Mouse (Mus musculus) limb, embryonic 11.5 days (tissue): ENCODE results near the gene Ctbp2. TPM values are rescaled to one million over a fixed set of nuclear protein-coding genes. Genes with fewer than 3 reads are reported as not detected.

Experiments
- ATAC-seq: fragments of 200-750 bp; cut with Nextera tagmentation; 2 replicates; pipeline ENCODE4 v1.8.0; 2017; ENCODE audit warnings: low read depth; ENCODE audit not compliant: insufficient number of reproducible peaks, low FRiP score, low TSS enrichment
- DNase-seq: peaks from one replicate; pipeline ENCODE4 v3.0.0-alpha.2; 2015; ENCODE audit warnings: low spot score
- H3K27ac ChIP-seq: fragments of 300-500 bp; sonication (generic); replicated peaks from 2 replicates; pipeline ENCODE4 v1.5.1; 2014; ENCODE audit warnings: low read depth, mild to moderate bottlenecking, low read length
- H3K27me3 ChIP-seq: fragments of 300-500 bp; sonication (generic); 2 replicates; pipeline ENCODE4 v1.6.1; 2014; ENCODE audit warnings: mild to moderate bottlenecking, low read length, mixed read lengths; ENCODE audit not compliant: control insufficient read depth, insufficient read depth
- H3K36me3 ChIP-seq: fragments of 300-500 bp; sonication (generic); 2 replicates; pipeline ENCODE4 v1.6.1; 2014; ENCODE audit warnings: mild to moderate bottlenecking, low read length, moderate library complexity, mixed read lengths; ENCODE audit not compliant: control insufficient read depth, insufficient read depth
- H3K4me1 ChIP-seq: fragments of 300-500 bp; sonication (generic); 2 replicates; pipeline ENCODE4 v1.6.1; 2014; ENCODE audit warnings: low read length, mixed read lengths; ENCODE audit not compliant: control insufficient read depth, insufficient read depth
- H3K4me2 ChIP-seq: fragments of 300-500 bp; sonication (generic); 2 replicates; pipeline ENCODE4 v1.6.1; 2014; ENCODE audit warnings: low read depth, mild to moderate bottlenecking, moderate library complexity; ENCODE audit not compliant: severe bottlenecking
- H3K4me3 ChIP-seq: fragments of 300-500 bp; sonication (generic); 2 replicates; pipeline ENCODE4 v1.5.1; 2014; ENCODE audit warnings: low read depth, low read length
- H3K9ac ChIP-seq: fragments of 300-500 bp; sonication (generic); 2 replicates; pipeline ENCODE4 v1.6.1; 2014; ENCODE audit warnings: mild to moderate bottlenecking, low read length
- H3K9me3 ChIP-seq: fragments of 300-500 bp; sonication (generic); 2 replicates; pipeline ENCODE4 v1.6.1; 2016; ENCODE audit warnings: low read length; ENCODE audit not compliant: control insufficient read depth
- WGBS: fragments of 180-500 bp; shearing (Covaris S2); extraction: QIAGEN DNeasy Blood & Tissue Kit; methylation state at CpG from one replicate; pipeline ENCODE4 v1.1.7; 2014; 5-methylcytosine and 5-hydroxymethylcytosine counted together
- polyA plus RNA-seq: library from polyadenylated mRNA; unstranded; fragments of >200 nt; fragmentation: Nextera tagmentation; extraction: Ambion mirVana; gene quantifications from 2 replicates; pipeline ENCODE4 v1.2.1, GENCODE M21; 2014

The Ctbp2 gene
- polyA plus RNA-seq, 1 experiment from 2014 or later: 144 TPM

DNA sequence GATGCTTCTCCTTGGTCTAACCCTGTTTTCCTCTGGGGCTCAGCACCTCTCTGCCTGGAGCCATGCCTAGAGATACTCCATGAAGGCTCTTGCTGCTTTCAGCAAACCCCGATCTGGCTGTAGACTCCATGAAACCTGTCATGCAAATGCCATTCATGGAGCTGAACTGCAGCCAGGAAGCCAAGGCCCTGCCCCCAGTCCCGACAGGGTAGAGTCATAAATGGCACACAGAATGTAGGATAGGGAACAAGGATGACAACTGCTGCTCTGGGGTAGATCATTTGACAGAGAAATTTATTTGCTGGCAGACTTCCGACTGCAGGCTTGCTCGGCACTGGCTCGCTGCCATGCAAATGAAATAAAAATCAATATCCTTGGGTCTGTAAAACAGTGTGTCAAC is 113.0 kb downstream of the Ctbp2 start:
- Histone ChIP-seq H3K27ac (no peak overlapping the region), H3K36me3 (peaks cover 4% of the 10 kb centered on the region; the same call in 1 of the 2 replicates), H3K4me3 (no peak overlapping the region), H3K4me2 (no peak overlapping the region), H3K9ac (no peak overlapping the region), H3K4me1 (peaks cover 20% of the 10 kb centered on the region), H3K27me3 (no peaks in the 10 kb centered on the region), H3K9me3 (no peaks in the 10 kb centered on the region)
- DNase-seq (no peak), ATAC-seq (no peak)
- WGBS: 60% methylated on average over 5 of the region's 5 CpGs

DNA sequence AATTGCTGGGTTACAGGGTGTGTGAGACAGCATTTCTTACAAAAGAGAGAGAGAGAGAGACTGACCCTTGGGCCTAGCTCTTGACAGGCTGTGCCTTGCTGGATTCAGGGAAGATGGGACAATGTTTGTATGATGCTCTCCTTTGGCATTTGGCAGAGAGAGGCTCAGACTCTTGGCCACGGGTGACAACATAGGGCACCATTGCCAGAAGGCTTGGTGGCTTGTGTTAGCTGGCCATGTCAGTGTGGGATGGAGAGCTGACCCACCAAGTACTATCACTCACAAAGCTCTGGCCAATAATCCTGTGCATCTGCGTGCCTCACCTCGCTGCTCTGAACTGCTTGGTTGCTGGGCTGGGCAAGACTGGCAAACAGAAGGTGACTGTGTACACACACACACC is 113.7 kb downstream of the Ctbp2 start:
- Histone ChIP-seq H3K36me3 (peaks cover 4% of the 10 kb centered on the region; the same call in 1 of the 2 replicates), H3K9ac (no peak overlapping the region), H3K4me2 (no peak overlapping the region), H3K27ac (no peak overlapping the region), H3K4me1 (peaks cover 14% of the 10 kb centered on the region), H3K9me3 (no peaks in the 10 kb centered on the region), H3K4me3 (no peak overlapping the region), H3K27me3 (no peaks in the 10 kb centered on the region)
- WGBS: 94% methylated on average over 3 of the region's 3 CpGs
- no peak for ATAC-seq
- no peak for DNase-seq

DNA sequence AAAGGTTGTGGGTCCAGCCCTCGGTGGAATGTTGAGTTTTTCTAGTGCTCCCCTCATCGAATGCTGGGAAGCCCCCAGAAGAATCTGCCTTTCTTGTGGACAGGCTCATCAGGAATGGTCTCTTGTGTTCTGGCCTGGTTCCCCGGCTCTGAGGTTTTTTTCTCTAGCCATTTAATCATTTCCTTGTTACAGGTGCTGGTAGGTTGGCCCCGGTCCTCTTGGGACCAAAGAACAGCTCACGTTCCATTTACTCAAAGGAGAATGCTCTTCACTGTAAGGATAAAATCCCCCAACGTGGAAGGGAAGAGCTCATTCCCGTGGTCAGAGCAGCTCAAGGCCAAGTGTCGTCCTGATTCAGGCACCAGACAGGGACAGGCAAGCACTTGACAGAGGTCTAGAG is 114.5 kb downstream of the Ctbp2 start:
- Histone ChIP-seq H3K4me2 (no peak overlapping the region), H3K27ac (no peak overlapping the region), H3K4me3 (no peak overlapping the region), H3K36me3 (peaks cover 4% of the 10 kb centered on the region; the same call in 1 of the 2 replicates), H3K27me3 (no peaks in the 10 kb centered on the region), H3K9ac (no peak overlapping the region), H3K4me1 (peaks cover 10% of the 10 kb centered on the region; the same call in 1 of the 2 replicates), H3K9me3 (no peaks in the 10 kb centered on the region)
- 84% methylated on average over 8 of the region's 8 CpGs for WGBS
- ATAC-seq (no peak), DNase-seq (no peak)

DNA sequence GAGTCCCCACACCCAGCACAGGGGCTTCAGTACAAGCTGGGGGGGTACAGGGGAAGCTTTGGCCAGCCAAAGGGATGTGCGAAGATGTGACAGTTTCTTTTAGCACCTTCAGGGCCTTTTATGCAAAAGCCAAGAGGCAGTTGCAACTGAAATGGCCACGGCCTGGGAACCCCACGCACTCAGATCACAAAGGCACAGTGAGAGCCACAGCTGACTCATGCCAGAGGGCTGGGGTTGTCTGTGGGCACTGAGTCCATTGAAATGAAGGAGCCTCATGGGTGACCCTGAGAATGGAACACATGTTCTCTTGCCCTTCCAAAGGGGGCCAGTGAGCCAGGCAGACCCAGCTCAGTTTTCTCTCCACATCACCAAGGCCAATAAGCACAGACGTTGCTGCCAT is 115.5 kb downstream of the Ctbp2 start:
- H3K9me3 ChIP-seq: no peaks in the 10 kb centered on the region
- WGBS: 85% methylated on average over 4 of the region's 4 CpGs
- H3K9ac ChIP-seq: no peak overlapping the region
- peaks cover 4% of the 10 kb centered on the region; the same call in 1 of the 2 replicates for H3K36me3 ChIP-seq
- ATAC-seq: no peak
- no peak overlapping the region for H3K4me2 ChIP-seq
- H3K4me1 ChIP-seq: peaks cover 10% of the 10 kb centered on the region; the same call in 1 of the 2 replicates
- no peak for DNase-seq
- H3K27ac ChIP-seq: no peak overlapping the region
- no peaks in the 10 kb centered on the region for H3K27me3 ChIP-seq
- no peak overlapping the region for H3K4me3 ChIP-seq

DNA sequence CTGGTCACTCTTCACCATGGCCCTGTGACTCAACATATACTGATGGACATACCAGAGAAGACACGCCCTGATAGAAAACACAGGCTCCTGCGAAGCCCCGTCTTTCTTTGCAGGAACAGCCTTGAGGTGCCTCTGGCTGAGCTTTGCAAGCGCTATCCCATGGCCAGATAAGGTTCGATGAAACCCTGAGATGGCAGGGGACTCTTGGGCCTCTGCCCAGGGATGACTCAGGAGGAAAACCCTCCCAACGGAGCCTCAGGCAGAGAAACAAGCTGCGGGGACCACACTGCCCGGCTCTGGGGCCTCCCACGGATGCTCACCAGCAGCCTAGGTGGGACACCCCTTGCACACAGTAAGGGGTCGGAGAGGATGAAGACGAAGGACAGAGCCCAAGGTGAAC is 116.8 kb downstream of the Ctbp2 start:
- Histone ChIP-seq H3K27ac (0 out of 2 replicates have a peak overlapping the region, but pooled peaks have one; percentile 8), H3K27me3 (no peaks in the 10 kb centered on the region), H3K9me3 (no peaks in the 10 kb centered on the region), H3K9ac (no peak overlapping the region), H3K4me1 (peaks cover 10% of the 10 kb centered on the region; the same call in 1 of the 2 replicates), H3K36me3 (peaks cover 4% of the 10 kb centered on the region), H3K4me2 (no peak overlapping the region), H3K4me3 (no peak overlapping the region)
- DNase-seq (no peak), ATAC-seq (no peak)
- 84% methylated on average over 11 of the region's 11 CpGs for WGBS

DNA sequence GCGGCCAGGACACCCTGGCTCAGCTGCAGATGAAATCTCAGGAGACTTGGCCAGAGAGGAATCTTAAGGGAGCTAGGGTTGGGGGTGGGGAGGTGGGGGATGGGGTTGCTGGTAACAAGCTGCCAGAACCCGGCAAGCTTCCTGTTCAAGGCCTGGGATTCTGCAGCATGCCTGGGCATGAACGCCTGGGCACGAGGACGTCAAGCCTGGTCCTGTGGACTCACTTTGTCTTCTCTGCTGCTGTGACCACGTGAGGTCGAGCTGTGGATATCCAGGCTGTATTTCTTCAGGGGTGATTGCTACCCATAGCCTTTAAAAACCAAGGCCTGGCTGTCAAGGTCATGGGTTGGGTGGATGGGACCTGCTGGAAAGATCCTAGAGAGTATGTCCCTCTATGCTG is 118.4 kb downstream of the Ctbp2 start:
- Histone ChIP-seq H3K27ac (no peak overlapping the region), H3K4me1 (peaks cover 6% of the 10 kb centered on the region; the same call in 1 of the 2 replicates), H3K9ac (no peak overlapping the region), H3K9me3 (no peaks in the 10 kb centered on the region), H3K4me2 (no peak overlapping the region), H3K36me3 (peaks cover 4% of the 10 kb centered on the region), H3K4me3 (no peak overlapping the region), H3K27me3 (no peaks in the 10 kb centered on the region)
- WGBS: 79% methylated on average over 7 of the region's 7 CpGs
- no peak for DNase-seq
- ATAC-seq: no peak

DNA sequence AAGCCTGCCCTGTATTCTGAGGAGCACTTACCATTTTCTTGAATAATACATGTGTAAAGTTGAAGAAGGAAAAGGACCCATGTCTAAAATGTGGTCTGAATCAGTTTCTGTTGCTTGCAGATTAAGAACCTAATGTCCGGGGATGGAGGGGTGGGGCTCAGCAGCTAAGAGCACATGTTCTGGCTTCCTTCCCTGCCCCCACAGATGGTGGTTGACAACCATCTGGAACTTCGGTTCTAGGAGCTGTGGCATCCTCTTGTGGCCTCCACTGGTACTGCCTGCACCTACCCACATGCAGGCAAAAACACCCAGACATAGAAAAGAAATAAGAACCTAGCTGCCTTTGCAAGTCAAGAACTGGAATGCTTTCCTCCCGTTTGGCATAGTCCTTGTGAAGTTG is 120.7 kb downstream of the Ctbp2 start:
- no peak for ATAC-seq
- Histone ChIP-seq H3K27me3 (no peaks in the 10 kb centered on the region), H3K36me3 (peaks cover 9% of the 10 kb centered on the region), H3K27ac (no peak overlapping the region), H3K4me3 (no peak overlapping the region), H3K9me3 (no peaks in the 10 kb centered on the region), H3K4me1 (peaks cover 6% of the 10 kb centered on the region; the same call in 1 of the 2 replicates), H3K4me2 (no peak overlapping the region), H3K9ac (no peak overlapping the region)
- 32% methylated on average over 3 of the region's 3 CpGs for WGBS
- peak; percentile 65 for DNase-seq

DNA sequence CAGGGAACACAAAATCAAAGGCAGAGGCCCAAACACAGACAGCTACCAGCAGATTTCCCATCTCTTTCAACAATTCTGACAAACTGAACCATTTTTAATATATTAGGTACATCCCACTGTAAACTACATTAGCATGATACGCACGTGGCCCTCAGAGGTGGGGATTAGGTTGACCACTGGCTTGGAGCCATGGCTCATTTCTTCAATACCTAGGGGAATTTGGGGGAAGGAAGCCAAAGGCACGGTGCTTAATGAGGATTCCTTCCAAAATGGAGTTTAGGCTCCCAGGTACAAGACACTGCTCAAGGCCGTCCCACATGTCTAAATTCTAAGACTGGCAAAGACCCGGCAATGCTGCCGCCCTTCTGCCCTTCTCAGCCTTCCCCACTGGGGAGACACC is 121.9 kb downstream of the Ctbp2 start:
- Histone ChIP-seq H3K4me1 (0 out of 2 replicates have a peak, but pooled peaks cover under 1% of the 10 kb centered on the region), H3K4me3 (no peak overlapping the region), H3K4me2 (no peak overlapping the region), H3K9ac (no peak overlapping the region), H3K27me3 (no peaks in the 10 kb centered on the region), H3K9me3 (no peaks in the 10 kb centered on the region), H3K36me3 (peaks cover 14% of the 10 kb centered on the region), H3K27ac (no peak overlapping the region)
- no peak for DNase-seq
- WGBS: 92% methylated on average over 6 of the region's 6 CpGs
- no peak for ATAC-seq

DNA sequence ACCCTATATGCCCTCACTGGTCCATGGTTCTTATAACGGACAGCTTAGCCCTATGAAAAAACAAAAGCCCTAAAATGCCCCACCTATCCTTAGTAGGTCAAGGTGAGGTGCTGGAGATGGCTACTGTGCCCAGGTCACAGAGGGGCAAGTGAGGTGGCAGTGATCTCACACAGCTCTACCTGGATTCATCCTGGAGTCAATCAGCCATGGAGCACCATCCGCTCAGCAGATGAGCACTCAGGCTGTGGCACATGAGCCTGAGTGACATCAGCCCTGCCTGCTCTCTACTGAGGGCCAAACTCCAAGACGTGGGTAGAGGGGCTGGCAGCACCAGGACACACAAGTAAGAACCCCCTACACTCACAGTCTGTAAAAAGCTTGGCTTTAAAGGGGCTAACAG is 122.8 kb downstream of the Ctbp2 start:
- Histone ChIP-seq H3K4me2 (no peak overlapping the region), H3K4me1 (no peaks in the 10 kb centered on the region), H3K36me3 (peaks cover 18% of the 10 kb centered on the region), H3K4me3 (no peak overlapping the region), H3K9me3 (no peaks in the 10 kb centered on the region), H3K9ac (no peak overlapping the region), H3K27ac (no peak overlapping the region), H3K27me3 (no peaks in the 10 kb centered on the region)
- ATAC-seq: no peak
- no peak for DNase-seq
- 91% methylated on average over 3 of the region's 3 CpGs for WGBS
